Mouse (Mus musculus): ENCODE measurements around the gene Baz1b. TPM values are rescaled to one million over a fixed set of nuclear protein-coding genes. Genes with fewer than 3 reads are reported as not detected.
A peak's percentile ranks its signal among the peaks of the same experiment; 100 is the strongest.

Baz1b gene
- total and polyA plus RNA-seq, 3 experiments: 67.9 to 232 (median 187) TPM

- H3K27me3 ChIP-seq (ENCODE audit: insufficient read depth, low read length): no peaks in the 10 kb centered on the region
- H3K36me3 ChIP-seq (replicated peaks): peaks cover 65% of the 10 kb centered on the region
- no peaks in the 10 kb centered on the region for H3K9me3 ChIP-seq (replicated peaks)
- DNase-seq (ENCODE audit: low spot score) (no peak), ATAC-seq (ENCODE audit: extremely low read depth, insufficient number of reproducible peaks, low FRiP score, poor library complexity, severe bottlenecking) (no peak)
- no peak overlapping the region for H3K4me3 ChIP-seq (ENCODE audit: low read depth, low read length)
- no peak for TF ChIP-seq GATA2 (IDR thresholded peaks at IDR 0.05; ENCODE audit: borderline replicate concordance, low read depth, low read length)
- TF ChIP-seq GATA1 (IDR thresholded peaks at IDR 0.05; ENCODE audit: borderline replicate concordance, low read length): no peak
- TF ChIP-seq TAL1 (conservative IDR thresholded peaks at IDR 0.05; ENCODE audit: low read depth, low read length): no peak
- no peak for TF ChIP-seq CTCF (IDR thresholded peaks at IDR 0.05; ENCODE audit: low read depth, low read length)
- TF ChIP-seq POLR2AphosphoS5 (IDR thresholded peaks at IDR 0.05; ENCODE audit: insufficient replicate concordance, low read depth, low read length): no peak; the same call in 1 of the 2 replicates
- peaks cover 19% of the 10 kb centered on the region for H3K4me1 ChIP-seq (ENCODE audit: insufficient read depth, low read depth, low read length)
Measured at GRCm38 (mm10) chr5:135162821-135163220, 24.2 kb upstream of the Baz1b start.

GRCm38 (mm10) chr5:135166909-135167308 is 20.2 kb upstream of the Baz1b start:
- DNase-seq (ENCODE audit: low spot score) (no peak), ATAC-seq (ENCODE audit: extremely low read depth, insufficient number of reproducible peaks, low FRiP score, poor library complexity, severe bottlenecking) (no peak)
- Histone ChIP-seq H3K27me3 (ENCODE audit: insufficient read depth, low read length) (no peaks in the 10 kb centered on the region), H3K4me1 (ENCODE audit: insufficient read depth, low read depth, low read length) (peaks cover 29% of the 10 kb centered on the region), H3K36me3 (replicated peaks) (peaks cover 47% of the 10 kb centered on the region), H3K4me3 (ENCODE audit: low read depth, low read length) (no peak overlapping the region), H3K9me3 (replicated peaks) (no peaks in the 10 kb centered on the region)
- TF ChIP-seq GATA1 (IDR thresholded peaks at IDR 0.05; ENCODE audit: borderline replicate concordance, low read length) (no peak), TAL1 (conservative IDR thresholded peaks at IDR 0.05; ENCODE audit: low read depth, low read length) (no peak), GATA2 (IDR thresholded peaks at IDR 0.05; ENCODE audit: borderline replicate concordance, low read depth, low read length) (no peak), POLR2AphosphoS5 (IDR thresholded peaks at IDR 0.05; ENCODE audit: insufficient replicate concordance, low read depth, low read length) (no peak), CTCF (IDR thresholded peaks at IDR 0.05; ENCODE audit: low read depth, low read length) (no peak)

- ATAC-seq (ENCODE audit: extremely low read depth, insufficient number of reproducible peaks, low FRiP score, poor library complexity, severe bottlenecking) (no peak), DNase-seq (ENCODE audit: low spot score) (no peak)
- H3K27me3 ChIP-seq (ENCODE audit: insufficient read depth, low read length): no peaks in the 10 kb centered on the region
- peaks cover 32% of the 10 kb centered on the region for H3K4me1 ChIP-seq (ENCODE audit: insufficient read depth, low read depth, low read length)
- H3K36me3 ChIP-seq (replicated peaks): peaks cover 47% of the 10 kb centered on the region
- H3K4me3 ChIP-seq (ENCODE audit: low read depth, low read length): no peak overlapping the region
- TF ChIP-seq TAL1 (conservative IDR thresholded peaks at IDR 0.05; ENCODE audit: low read depth, low read length): no peak
- TF ChIP-seq GATA1 (IDR thresholded peaks at IDR 0.05; ENCODE audit: borderline replicate concordance, low read length): no peak
- TF ChIP-seq POLR2AphosphoS5 (IDR thresholded peaks at IDR 0.05; ENCODE audit: insufficient replicate concordance, low read depth, low read length): no peak
- TF ChIP-seq GATA2 (IDR thresholded peaks at IDR 0.05; ENCODE audit: borderline replicate concordance, low read depth, low read length): no peak
- TF ChIP-seq CTCF (IDR thresholded peaks at IDR 0.05; ENCODE audit: low read depth, low read length): no peak
- H3K9me3 ChIP-seq (replicated peaks): no peaks in the 10 kb centered on the region
Measured at GRCm38 (mm10) chr5:135167469-135167868, 19.6 kb upstream of the Baz1b start.

GRCm38 (mm10) chr5:135168063-135169062 is 18.7 kb upstream of the Baz1b start, which contains the start of gene Bcl7b:
Gene Bcl7b, plus strand, starts transcription at chr5:135168283.
- ATAC-seq (ENCODE audit: extremely low read depth, insufficient number of reproducible peaks, low FRiP score, poor library complexity, severe bottlenecking) (peak; percentile 95), DNase-seq (ENCODE audit: low spot score) (peak; percentile 90)
- TF ChIP-seq POLR2AphosphoS5 (IDR thresholded peaks at IDR 0.05; ENCODE audit: insufficient replicate concordance, low read depth, low read length) (no peak; the same call in 1 of the 2 replicates), TAL1 (conservative IDR thresholded peaks at IDR 0.05; ENCODE audit: low read depth, low read length) (no peak), CTCF (IDR thresholded peaks at IDR 0.05; ENCODE audit: low read depth, low read length) (no peak), GATA1 (IDR thresholded peaks at IDR 0.05; ENCODE audit: borderline replicate concordance, low read length) (no peak), GATA2 (IDR thresholded peaks at IDR 0.05; ENCODE audit: borderline replicate concordance, low read depth, low read length) (no peak)
- no peaks in the 10 kb centered on the region for H3K27me3 ChIP-seq (ENCODE audit: insufficient read depth, low read length)
- H3K36me3 ChIP-seq (replicated peaks): peaks cover 47% of the 10 kb centered on the region
- H3K4me1 ChIP-seq (ENCODE audit: insufficient read depth, low read depth, low read length): peaks cover 34% of the 10 kb centered on the region
- no peaks in the 10 kb centered on the region for H3K9me3 ChIP-seq (replicated peaks)
- peak within 1 kb of the TSS; percentile 80 for H3K4me3 ChIP-seq (ENCODE audit: low read depth, low read length)

GRCm38 (mm10) chr5:135169479-135169878 is 17.6 kb upstream of the Baz1b start:
- Histone ChIP-seq H3K36me3 (replicated peaks) (peaks cover 50% of the 10 kb centered on the region), H3K27me3 (ENCODE audit: insufficient read depth, low read length) (no peaks in the 10 kb centered on the region), H3K4me1 (ENCODE audit: insufficient read depth, low read depth, low read length) (peaks cover 34% of the 10 kb centered on the region), H3K4me3 (ENCODE audit: low read depth, low read length) (peak overlapping the region; percentile 80), H3K9me3 (replicated peaks) (no peaks in the 10 kb centered on the region)
- TF ChIP-seq TAL1 (conservative IDR thresholded peaks at IDR 0.05; ENCODE audit: low read depth, low read length) (no peak), GATA2 (IDR thresholded peaks at IDR 0.05; ENCODE audit: borderline replicate concordance, low read depth, low read length) (no peak), CTCF (IDR thresholded peaks at IDR 0.05; ENCODE audit: low read depth, low read length) (no peak)
- DNase-seq (ENCODE audit: low spot score) (no peak), ATAC-seq (ENCODE audit: extremely low read depth, insufficient number of reproducible peaks, low FRiP score, poor library complexity, severe bottlenecking) (no peak)

- peaks cover 31% of the 10 kb centered on the region for H3K4me1 ChIP-seq (ENCODE audit: insufficient read depth, low read depth, low read length)
- no peak overlapping the region for H3K4me3 ChIP-seq (ENCODE audit: low read depth, low read length)
- H3K9me3 ChIP-seq (replicated peaks): no peaks in the 10 kb centered on the region
- no peak for TF ChIP-seq GATA2 (IDR thresholded peaks at IDR 0.05; ENCODE audit: borderline replicate concordance, low read depth, low read length)
- no peak for TF ChIP-seq POLR2AphosphoS5 (IDR thresholded peaks at IDR 0.05; ENCODE audit: insufficient replicate concordance, low read depth, low read length)
- no peak for TF ChIP-seq TAL1 (conservative IDR thresholded peaks at IDR 0.05; ENCODE audit: low read depth, low read length)
- TF ChIP-seq CTCF (IDR thresholded peaks at IDR 0.05; ENCODE audit: low read depth, low read length): no peak
- no peak for TF ChIP-seq GATA1 (IDR thresholded peaks at IDR 0.05; ENCODE audit: borderline replicate concordance, low read length)
- peaks cover 68% of the 10 kb centered on the region for H3K36me3 ChIP-seq (replicated peaks)
- ATAC-seq (ENCODE audit: extremely low read depth, insufficient number of reproducible peaks, low FRiP score, poor library complexity, severe bottlenecking) (no peak), DNase-seq (ENCODE audit: low spot score) (no peak)
- H3K27me3 ChIP-seq (ENCODE audit: insufficient read depth, low read length): no peaks in the 10 kb centered on the region
Measured at GRCm38 (mm10) chr5:135171688-135172220, 15.3 kb upstream of the Baz1b start.
